Mouse (Mus musculus) T-helper 2 cell (primary cell): ENCODE results near the gene Lamb2.

ENCODE experiments used
- in situ Hi-C: fragments of 300-600 bp; cut with MboI, MseI; formaldehyde crosslinking; loops from one replicate; pipeline ENCODE4 v1.15.1; 2025; ENCODE audit warnings: high pct_unique_total_duplicates

Lamb2 gene

GRCm38 (mm10) chr9:108461181-108461631 lies 18.3 kb upstream of the Lamb2 start, which contains the start of gene Klhdc8b:
Gene Klhdc8b, minus strand, starts transcription at chr9:108461581.
- in situ Hi-C loops = no loop called here

- in situ Hi-C loops = no loop called here
Measured at GRCm38 (mm10) chr9:108461675-108462074, 17.9 kb upstream of the Lamb2 start.

GRCm38 (mm10) chr9:108462192-108462591 lies 17.3 kb upstream of the Lamb2 start:
- in situ Hi-C loops = no loop called here

GRCm38 (mm10) chr9:108463713-108464112 lies 15.8 kb upstream of the Lamb2 start:
- in situ Hi-C loops = no loop called here

- in situ Hi-C loops = no loop called here
Measured at GRCm38 (mm10) chr9:108466219-108466618, 13.3 kb upstream of the Lamb2 start.

GRCm38 (mm10) chr9:108469430-108469829 lies 10.1 kb upstream of the Lamb2 start:
- in situ Hi-C loops = no loop called here

- in situ Hi-C loops = no loop called here
Measured at GRCm38 (mm10) chr9:108469845-108470244, 9.7 kb upstream of the Lamb2 start.

- in situ Hi-C loops = no loop called here
Measured at GRCm38 (mm10) chr9:108474528-108474927, 5.0 kb upstream of the Lamb2 start.

GRCm38 (mm10) chr9:108478638-108479156 lies 839 bp upstream of the Lamb2 start:
- in situ Hi-C loops = no loop called here

GRCm38 (mm10) chr9:108479241-108479640 lies 295 bp upstream of the Lamb2 start:
- in situ Hi-C loops = no loop called here

GRCm38 (mm10) chr9:108480813-108481519 lies 1.4 kb downstream of the Lamb2 start:
- in situ Hi-C loops = no loop called here

- in situ Hi-C loops = no loop called here
Measured at GRCm38 (mm10) chr9:108481520-108482210, 2.1 kb downstream of the Lamb2 start.

GRCm38 (mm10) chr9:108483051-108483790 lies 3.7 kb downstream of the Lamb2 start:
- in situ Hi-C loops = no loop called here

GRCm38 (mm10) chr9:108484021-108484420 lies 4.5 kb downstream of the Lamb2 start:
- in situ Hi-C loops = no loop called here

GRCm38 (mm10) chr9:108485301-108485875 lies 5.9 kb downstream of the Lamb2 start:
- in situ Hi-C loops = loop anchor here (5.0 kb wide), 1 partner anchor 38 kb away; no protein-coding TSS in a partner anchor

GRCm38 (mm10) chr9:108486973-108487530 lies 7.5 kb downstream of the Lamb2 start:
- in situ Hi-C loops = loop anchor here (5.0 kb wide), 1 partner anchor 40 kb away; no protein-coding TSS in a partner anchor

- in situ Hi-C loops = loop anchor here (5.0 kb wide), 1 partner anchor 41 kb away; no protein-coding TSS in a partner anchor
Measured at GRCm38 (mm10) chr9:108488403-108488802, 8.9 kb downstream of the Lamb2 start.

GRCm38 (mm10) chr9:108489215-108489614 lies 9.7 kb downstream of the Lamb2 start:
- in situ Hi-C loops = loop anchor here (5.0 kb wide), 1 partner anchor 42 kb away; no protein-coding TSS in a partner anchor

GRCm38 (mm10) chr9:108489702-108490558 lies 10.4 kb downstream of the Lamb2 start:
- in situ Hi-C loops = loop anchor here (5.0 kb wide), 1 partner anchor 43 kb away; no protein-coding TSS in a partner anchor
